Mouse (Mus musculus) liver, embryonic 14.5 days (tissue): ENCODE measurements around the gene Cks2.

Source experiments
- CTCF ChIP-seq: IDR thresholded peaks from 2 replicates; pipeline ENCODE4 v1.5.1; 2016; ENCODE audit warnings: antibody characterized with exemption, low read depth, control low read depth
- EP300 ChIP-seq: IDR thresholded peaks from 2 replicates; pipeline ENCODE4 v1.6.1; 2016; ENCODE audit warnings: antibody characterized with exemption, low read depth

DNA sequence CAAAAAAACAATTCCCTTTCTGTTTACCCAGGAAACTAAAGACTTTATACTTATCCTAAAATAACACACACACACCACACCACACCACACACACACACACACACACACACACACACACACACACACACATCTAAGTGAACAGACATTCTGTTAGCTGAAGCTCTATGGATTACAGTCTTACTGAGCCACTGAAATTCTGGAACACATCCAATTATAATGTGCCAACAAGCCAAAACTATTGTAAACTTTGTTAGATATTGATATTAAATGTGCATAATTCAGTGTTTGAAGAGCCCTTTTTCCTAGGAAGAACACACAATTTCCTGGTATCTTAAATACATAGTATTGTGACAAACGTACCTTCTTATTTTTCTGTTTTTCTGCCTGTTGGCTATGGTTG is 27.7 kb upstream of the Cks2 start:
- no peak for TF ChIP-seq CTCF
- no peak for TF ChIP-seq EP300
